Mouse (Mus musculus): ENCODE results near the gene Taf12. TPM values are rescaled to one million over a fixed set of nuclear protein-coding genes. Genes with fewer than 3 reads are reported as not detected.

Taf12 gene
- polyA plus RNA-seq, 1 experiment from 2014 or later = 49.0 TPM

DNA sequence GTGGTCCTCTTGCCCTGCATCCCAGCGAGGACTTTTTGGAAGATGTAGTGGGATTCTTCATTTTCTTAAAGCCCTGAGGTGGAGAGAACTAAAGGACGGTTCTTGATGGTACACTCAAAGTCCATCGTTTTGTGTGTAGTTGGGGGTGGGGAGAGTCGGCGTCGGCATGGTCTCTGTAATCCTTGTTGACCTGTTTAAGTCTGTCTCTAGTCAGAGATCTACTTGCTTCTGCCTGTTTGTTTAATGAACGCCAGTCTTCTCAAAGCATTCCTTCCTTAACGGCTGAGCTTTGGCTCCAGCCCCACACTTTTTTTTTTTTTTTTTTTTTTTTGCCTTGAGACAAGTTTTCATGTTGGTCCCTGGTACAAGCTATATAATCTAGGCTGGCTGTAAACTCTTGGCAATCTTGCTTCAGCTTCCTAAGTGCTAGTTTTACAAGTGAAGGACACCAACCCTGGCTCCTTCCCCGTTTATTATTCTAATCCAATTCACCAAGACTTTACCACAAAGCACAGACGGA is 55.7 kb downstream of the Taf12 start:
- no peaks in the 10 kb centered on the region for H3K27me3 ChIP-seq
- H3K4me2 ChIP-seq = peak overlapping the region; percentile 76
- peaks cover 12% of the 10 kb centered on the region for H3K4me1 ChIP-seq (replicated peaks)
- H3K27ac ChIP-seq = peak overlapping the region; percentile 88
- 12% methylated on average over 10 of the region's 10 CpGs for WGBS
- peak; percentile 8; the same call in 1 of the 2 replicates for ATAC-seq (ENCODE audit: low FRiP score)
- peak overlapping the region; percentile 94 for H3K9ac ChIP-seq
- H3K36me3 ChIP-seq = peaks cover 38% of the 10 kb centered on the region
- H3K9me3 ChIP-seq = no peaks in the 10 kb centered on the region
- peak overlapping the region; percentile 83 for H3K4me3 ChIP-seq

DNA sequence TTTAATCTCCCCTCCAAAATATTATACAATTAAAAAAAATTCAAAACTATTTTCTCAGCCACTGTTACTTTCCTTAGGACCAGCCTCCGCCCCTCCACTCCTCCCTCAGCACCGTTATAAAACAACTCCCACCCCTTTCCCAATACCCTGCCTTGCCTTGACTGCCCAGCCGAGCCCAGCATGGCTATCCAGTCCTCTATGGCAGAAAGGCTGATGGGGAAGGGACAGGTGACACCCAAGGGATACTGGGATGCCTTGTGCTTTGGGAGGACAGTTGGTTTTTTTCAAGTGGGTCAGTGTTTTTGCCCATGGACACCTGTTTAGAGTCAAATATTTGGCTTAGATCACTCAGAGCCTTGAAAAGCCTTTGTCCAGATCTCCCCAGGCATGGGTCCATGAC is 57.8 kb downstream of the Taf12 start:
- 85% methylated on average over 3 of the region's 3 CpGs for WGBS
- ATAC-seq (ENCODE audit: low FRiP score) = no peak

DNA sequence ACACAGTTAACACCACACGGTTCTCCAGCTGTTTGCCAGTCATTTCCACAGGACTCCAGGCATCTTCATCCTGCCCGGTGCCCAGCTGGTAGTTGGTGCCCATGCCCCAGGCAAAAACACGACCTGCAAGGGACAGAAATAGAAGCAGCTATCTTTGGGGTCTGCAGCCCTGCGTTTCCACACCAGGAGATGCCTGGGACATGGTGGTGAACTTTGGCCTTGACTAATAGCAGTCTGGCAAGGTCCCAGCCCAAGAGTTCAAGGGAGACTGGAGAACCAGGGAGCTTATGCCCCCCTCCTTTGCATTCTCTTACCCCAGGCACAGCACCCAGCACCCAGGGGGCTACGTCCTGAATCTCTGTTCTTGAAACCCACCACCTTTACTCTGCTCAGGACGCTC is 58.7 kb downstream of the Taf12 start:
- no peak overlapping the region for H3K9ac ChIP-seq
- H3K36me3 ChIP-seq = peaks cover 56% of the 10 kb centered on the region
- H3K27ac ChIP-seq = no peak overlapping the region
- H3K4me3 ChIP-seq = no peak overlapping the region
- H3K9me3 ChIP-seq = no peaks in the 10 kb centered on the region
- no peak overlapping the region for H3K4me2 ChIP-seq
- WGBS = 93% methylated on average over 6 of the region's 6 CpGs
- peaks cover 11% of the 10 kb centered on the region for H3K4me1 ChIP-seq (replicated peaks)
- H3K27me3 ChIP-seq = no peaks in the 10 kb centered on the region
- no peak for ATAC-seq (ENCODE audit: low FRiP score)

More for the DNA sequence above, 57.8 kb downstream of the Taf12 start:
- Histone ChIP-seq H3K9me3 (no peaks in the 10 kb centered on the region), H3K36me3 (peaks cover 47% of the 10 kb centered on the region), H3K27ac (no peak overlapping the region), H3K27me3 (no peaks in the 10 kb centered on the region), H3K4me1 (replicated peaks) (peaks cover 12% of the 10 kb centered on the region), H3K4me3 (no peak overlapping the region), H3K9ac (no peak overlapping the region), H3K4me2 (no peak overlapping the region)

DNA sequence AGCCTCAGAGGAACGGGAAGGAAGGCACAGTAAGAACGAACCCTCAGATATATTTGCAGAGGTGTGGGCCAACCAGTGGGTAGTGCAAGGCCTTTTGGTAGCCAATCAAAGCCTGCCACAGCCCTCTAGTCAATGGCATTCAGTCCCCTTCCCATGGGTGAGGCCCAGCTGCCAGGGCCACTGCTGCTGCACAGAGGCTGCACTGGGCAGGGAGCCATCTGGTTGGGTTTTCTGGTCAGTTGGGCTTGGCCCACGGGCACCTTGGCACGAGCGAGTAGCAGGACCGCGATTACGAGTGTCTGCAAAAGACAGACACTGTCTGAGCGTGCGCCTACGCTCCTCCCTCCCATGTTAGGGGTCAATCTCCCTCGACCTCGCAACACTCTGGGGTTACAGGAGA is 64.8 kb downstream of the Taf12 start:
- WGBS = 94% methylated on average over 13 of the region's 13 CpGs
- Histone ChIP-seq H3K9me3 (no peaks in the 10 kb centered on the region), H3K9ac (no peak overlapping the region), H3K4me3 (no peak overlapping the region), H3K4me1 (replicated peaks) (peaks cover 15% of the 10 kb centered on the region), H3K27ac (no peak overlapping the region; the same call in 1 of the 2 replicates), H3K27me3 (no peaks in the 10 kb centered on the region), H3K4me2 (no peak overlapping the region), H3K36me3 (peaks cover 57% of the 10 kb centered on the region)
- ATAC-seq (ENCODE audit: low FRiP score) = no peak

DNA sequence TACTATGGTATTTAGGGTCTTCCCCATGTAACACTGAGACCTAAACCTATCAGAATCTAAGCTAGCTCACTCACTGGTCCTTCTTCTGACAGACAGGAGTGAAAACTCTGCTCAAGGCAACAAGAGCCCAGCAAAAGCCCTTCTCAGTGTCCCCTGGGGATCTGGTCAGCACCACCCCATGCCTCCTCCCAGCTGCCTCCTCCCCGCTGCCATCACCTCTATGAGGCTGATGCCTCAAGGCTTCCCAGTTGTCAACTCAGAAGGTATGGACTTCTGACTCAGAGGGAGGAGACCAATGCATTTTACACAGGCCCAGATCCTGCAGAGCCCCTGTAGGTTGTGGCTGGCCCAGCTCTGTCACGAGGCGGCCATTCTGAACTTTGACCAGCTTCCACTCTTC is 67.3 kb downstream of the Taf12 start:
- WGBS = 91% methylated on average over 3 of the region's 3 CpGs
- Histone ChIP-seq H3K4me3 (no peak overlapping the region), H3K4me2 (no peak overlapping the region), H3K27ac (no peak overlapping the region), H3K27me3 (no peaks in the 10 kb centered on the region), H3K4me1 (replicated peaks) (peaks cover 27% of the 10 kb centered on the region), H3K9me3 (no peaks in the 10 kb centered on the region), H3K36me3 (peaks cover 32% of the 10 kb centered on the region), H3K9ac (no peak overlapping the region)
- ATAC-seq (ENCODE audit: low FRiP score) = no peak

DNA sequence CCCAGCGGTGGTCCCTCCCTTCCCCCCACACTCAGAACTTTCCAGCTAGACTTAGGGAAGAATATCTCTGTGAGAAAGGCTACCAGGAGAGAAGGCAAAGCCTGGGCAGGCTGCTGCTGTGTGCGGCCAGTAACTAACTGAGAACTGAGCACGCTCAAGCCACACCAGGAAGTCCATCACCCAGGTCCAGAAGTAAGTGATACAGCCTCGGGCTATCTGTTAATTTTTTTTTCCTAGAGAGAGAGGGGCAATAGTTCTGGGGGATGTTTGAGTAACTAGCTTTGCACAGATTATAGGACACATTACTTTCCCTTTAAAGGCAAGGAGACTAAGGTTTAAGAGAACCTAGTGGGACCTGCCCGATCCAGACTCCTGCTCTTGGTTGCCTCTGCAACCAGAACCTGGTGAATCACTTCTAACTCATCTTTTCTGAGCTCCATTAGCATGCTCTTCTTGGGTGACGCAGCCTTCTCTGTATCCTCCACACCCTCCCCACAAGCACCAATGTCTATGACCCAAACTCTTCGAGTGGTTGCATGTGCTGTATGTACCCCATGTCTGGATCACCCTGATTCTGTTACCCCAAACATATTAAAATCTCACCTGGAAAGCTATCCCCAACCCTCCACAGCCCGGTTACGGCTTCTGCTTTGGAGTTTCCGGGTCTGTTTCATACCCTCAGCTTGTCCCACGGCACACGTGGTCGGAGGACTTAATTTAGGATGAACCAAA is 70.4 kb downstream of the Taf12 start:
- Histone ChIP-seq H3K4me3 (peak overlapping the region; percentile 83), H3K9me3 (no peaks in the 10 kb centered on the region), H3K36me3 (peaks cover 5% of the 10 kb centered on the region), H3K4me2 (peak overlapping the region; percentile 96), H3K27me3 (no peaks in the 10 kb centered on the region), H3K9ac (peak overlapping the region; percentile 84), H3K27ac (no peak overlapping the region), H3K4me1 (replicated peaks) (peaks cover 27% of the 10 kb centered on the region)
- ATAC-seq (ENCODE audit: low FRiP score) = peak; percentile 32; the same call in 1 of the 2 replicates
- 11% methylated on average over 13 of the region's 13 CpGs for WGBS

Other genes starting within 250 kb of the Taf12 start
- gene Gm10300, start 199.7 kb upstream of the Taf12 start, polyA plus RNA-seq (2015; fragmentation: Nextera tagmentation; extraction: Ambion mirVana) = not detected in 2 replicates
- 94.7 and 95.1 TPM in 2 replicates for gene Epb41, start 199.1 kb upstream of the Taf12 start, polyA plus RNA-seq (2015; fragmentation: Nextera tagmentation; extraction: Ambion mirVana)
- 0.44 and 0.48 TPM in 2 replicates for gene Oprd1, start 129.9 kb upstream of the Taf12 start, polyA plus RNA-seq (2015; fragmentation: Nextera tagmentation; extraction: Ambion mirVana)
- gene Ythdf2, start 62.1 kb upstream of the Taf12 start, polyA plus RNA-seq (2015; fragmentation: Nextera tagmentation; extraction: Ambion mirVana) = 134 and 137 TPM in 2 replicates
- 47.1 and 48.7 TPM in 2 replicates for gene Gmeb1, start 12.8 kb upstream of the Taf12 start, polyA plus RNA-seq (2015; fragmentation: Nextera tagmentation; extraction: Ambion mirVana)
- 0.80 and 0.84 TPM in 2 replicates for gene Rab42, start 29.0 kb downstream of the Taf12 start, polyA plus RNA-seq (2015; fragmentation: Nextera tagmentation; extraction: Ambion mirVana)
- gene Trnau1ap, start 55.2 kb downstream of the Taf12 start, polyA plus RNA-seq (2015; fragmentation: Nextera tagmentation; extraction: Ambion mirVana) = 75.7 and 80.9 TPM in 2 replicates
- 37.2 and 42.1 TPM in 2 replicates for gene Rcc1, start 79.2 kb downstream of the Taf12 start, polyA plus RNA-seq (2015; fragmentation: Nextera tagmentation; extraction: Ambion mirVana)
- 10.5 and 11.5 TPM in 2 replicates for gene Phactr4, start 148.1 kb downstream of the Taf12 start, polyA plus RNA-seq (2015; fragmentation: Nextera tagmentation; extraction: Ambion mirVana)
- gene Med18, start 189.5 kb downstream of the Taf12 start, polyA plus RNA-seq (2015; fragmentation: Nextera tagmentation; extraction: Ambion mirVana) = 18.5 and 20.6 TPM in 2 replicates
- 6.6 and 8.1 TPM in 2 replicates for gene Sesn2, start 236.1 kb downstream of the Taf12 start, polyA plus RNA-seq (2015; fragmentation: Nextera tagmentation; extraction: Ambion mirVana)